Mouse (Mus musculus) ZHBTc4 (cell line): ENCODE measurements around the gene Tmem265.
A peak's percentile ranks its signal among the peaks of the same experiment; 100 is the strongest.

ENCODE experiments used
- DNase-seq: peaks from one replicate; pipeline ENCODE4 v3.0.0-alpha.2; 2011; ENCODE audit warnings: low read depth, low spot score

Gene Tmem265

DNA sequence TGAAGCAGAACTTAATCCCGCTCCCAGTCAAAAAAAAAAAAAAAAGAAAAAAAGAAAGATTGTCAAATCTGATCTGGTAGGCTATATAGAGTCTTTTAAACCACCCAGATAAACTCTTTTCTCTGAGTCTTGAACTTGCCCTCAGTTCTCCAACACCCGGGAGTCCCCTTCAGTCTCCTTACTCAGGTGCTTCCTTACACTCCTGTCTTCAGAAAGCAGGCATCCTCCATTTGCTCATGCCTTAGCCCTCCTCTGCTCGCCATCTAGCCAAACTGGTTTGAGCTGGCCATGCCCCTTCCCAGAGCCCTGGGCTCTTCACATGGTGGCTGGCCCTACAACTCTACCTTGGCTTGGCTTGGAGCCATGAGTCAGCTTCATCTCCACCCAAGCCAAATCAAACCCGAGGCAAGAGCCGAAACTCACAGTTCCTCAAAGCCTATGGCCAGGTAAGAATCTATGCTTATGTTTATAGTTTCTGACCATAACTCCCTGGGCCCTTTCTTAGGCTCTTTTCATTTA is at the start of gene Tmem265:
Tmem265 (plus strand) TSS at position 51 of the 519 bp plus-strand sequence.
- DNase-seq: peak; percentile 14

GRCm38 (mm10) chr7:127511808-127512230 is 49.4 kb upstream of the Tmem265 start, which contains the start of gene Srcap:
Gene Srcap, plus strand, starts transcription at chr7:127511983.
- DNase-seq: peak; percentile 99

DNA sequence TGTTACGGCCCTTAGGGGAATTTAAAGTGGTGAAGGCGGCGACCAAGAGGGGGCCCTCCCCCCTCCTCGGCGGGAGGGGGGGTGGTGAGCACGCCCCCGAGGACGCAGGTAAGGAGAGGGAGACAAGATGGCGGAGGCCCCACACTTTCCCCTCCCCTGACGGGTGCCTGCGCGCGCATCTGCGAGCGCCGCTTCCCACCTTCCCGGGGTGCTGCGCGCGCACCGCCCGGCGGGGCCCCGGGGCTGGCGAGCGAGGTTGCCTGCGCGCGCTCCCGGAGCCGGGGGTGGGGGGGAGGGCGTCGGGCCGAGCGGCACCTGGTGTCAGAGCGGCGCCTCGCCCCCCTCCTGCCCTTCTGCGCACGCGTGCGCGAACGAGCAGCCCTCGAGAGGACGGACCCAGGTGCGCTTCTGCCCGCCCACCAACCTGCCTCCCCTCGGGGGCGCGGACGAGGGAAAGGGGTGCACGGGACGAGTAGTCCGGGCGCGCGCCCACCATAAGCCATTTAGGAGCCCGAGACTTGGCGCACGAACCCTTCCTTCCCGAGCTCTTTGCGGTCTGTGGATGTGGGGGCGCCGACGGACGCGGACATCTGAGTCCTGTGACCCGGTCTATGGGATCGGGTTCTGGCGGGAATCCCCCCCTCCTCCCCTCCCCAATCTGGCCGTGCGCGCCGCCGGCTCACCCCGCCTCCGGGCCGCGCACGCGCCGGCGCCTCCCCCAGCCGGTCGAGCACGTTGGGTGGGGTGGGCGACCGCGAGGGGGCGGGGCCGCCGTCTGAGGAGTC is 48.8 kb upstream of the Tmem265 start:
- peak; percentile 96 for DNase-seq

GRCm38 (mm10) chr7:127513016-127513390 is 48.2 kb upstream of the Tmem265 start:
- DNase-seq: no peak

- peak; percentile 29 for DNase-seq
Observed at GRCm38 (mm10) chr7:127513781-127514180, 47.4 kb upstream of the Tmem265 start.

- peak; percentile 19 for DNase-seq
Observed at GRCm38 (mm10) chr7:127515846-127516245, 45.3 kb upstream of the Tmem265 start.

DNA sequence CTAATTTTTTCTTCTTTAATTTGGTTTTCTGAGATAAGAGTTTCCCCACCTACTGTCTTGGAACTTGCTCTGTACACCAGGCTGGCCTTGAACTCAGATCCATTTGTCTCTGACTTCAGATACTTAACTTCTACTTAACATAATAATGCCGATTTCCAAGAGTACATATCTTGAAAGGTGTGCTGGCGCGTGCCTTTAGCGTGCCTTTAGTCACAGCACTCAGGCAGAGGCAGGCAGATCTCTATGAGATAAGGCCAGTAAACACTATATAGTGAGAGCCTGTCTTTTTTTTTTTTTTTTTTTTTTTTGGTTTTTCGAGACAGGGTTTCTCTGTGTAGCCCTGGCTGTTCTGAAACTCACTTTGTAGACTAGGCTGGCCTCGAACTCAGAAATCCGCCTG is 44.8 kb upstream of the Tmem265 start:
- DNase-seq: peak; percentile 82

- no peak for DNase-seq
Observed at GRCm38 (mm10) chr7:127519284-127519683, 41.9 kb upstream of the Tmem265 start, which contains the start of gene Gm42715. Gene Gm42715, plus strand, starts transcription at chr7:127519584.

DNA sequence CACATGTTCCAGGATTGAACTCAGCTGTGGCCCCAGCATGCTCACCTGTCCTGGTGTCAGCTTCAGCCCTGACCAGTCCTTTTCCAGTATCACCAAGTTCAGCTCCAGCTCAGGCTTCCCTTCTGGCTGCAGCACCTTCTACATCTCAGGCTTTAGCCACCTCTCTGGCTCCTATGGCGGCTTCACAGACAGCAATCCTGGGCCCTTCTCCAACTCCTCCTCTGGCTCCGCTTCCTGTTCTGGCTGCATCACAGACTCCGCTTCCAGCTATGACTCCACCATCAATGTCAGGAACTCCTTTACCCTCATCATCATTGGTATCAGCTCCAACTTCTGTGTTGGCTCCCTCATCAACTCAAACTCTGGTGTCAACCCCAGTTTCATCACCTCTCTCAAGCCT is 19.5 kb upstream of the Tmem265 start:
- DNase-seq: no peak

DNA sequence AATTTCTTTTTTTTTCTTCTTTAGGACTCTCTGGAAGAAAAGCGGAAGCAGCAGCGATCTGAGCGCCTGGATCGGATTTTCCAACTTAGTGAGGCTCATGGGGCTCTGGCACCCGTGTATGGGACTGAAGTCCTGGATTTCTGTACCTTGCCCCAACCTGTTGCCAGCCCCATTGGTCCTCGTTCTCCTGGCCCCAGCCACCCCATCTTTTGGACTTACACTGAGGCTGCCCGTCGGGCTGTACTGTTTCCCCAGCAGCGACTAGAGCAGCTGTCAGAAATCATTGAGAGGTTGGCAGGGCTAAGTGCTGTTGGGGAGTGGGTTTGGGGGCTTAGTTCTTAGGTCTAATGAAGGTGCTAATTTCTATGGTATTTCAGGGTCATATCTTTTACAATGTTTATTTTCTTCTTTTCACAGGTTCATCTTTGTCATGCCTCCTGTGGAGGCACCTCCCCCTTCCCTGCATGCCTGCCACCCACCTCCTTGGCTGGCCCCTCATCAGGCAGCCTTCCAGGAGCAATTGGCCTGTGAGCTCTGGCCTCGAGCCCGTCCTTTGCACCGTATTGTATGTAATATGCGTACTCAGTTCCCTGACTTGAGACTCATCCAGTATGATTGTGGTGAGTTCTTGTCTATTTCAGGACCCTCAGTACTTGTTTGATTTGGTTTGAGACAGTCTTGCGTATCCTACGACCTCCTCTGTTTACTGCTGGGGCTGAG is 11.9 kb upstream of the Tmem265 start:
- DNase-seq: no peak

DNA sequence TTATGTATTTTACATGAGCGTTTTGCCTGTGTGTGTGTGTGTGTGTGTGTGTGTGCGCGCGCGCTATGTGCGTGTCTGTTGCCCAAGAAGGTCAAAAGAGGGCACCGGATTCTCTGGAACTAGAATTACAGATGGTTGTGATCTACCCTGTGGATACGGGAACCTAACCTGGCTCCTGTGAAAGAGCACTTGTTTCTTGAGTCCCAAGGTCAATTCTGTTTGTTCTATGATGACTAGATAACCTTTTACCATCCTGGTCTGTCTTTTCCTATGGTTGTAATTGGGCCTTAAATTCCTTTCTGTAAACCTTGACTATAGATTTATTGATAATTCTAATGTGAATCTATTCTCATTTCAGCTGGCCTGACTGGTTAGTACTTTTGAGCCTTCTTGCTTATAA is 9.6 kb upstream of the Tmem265 start:
- DNase-seq: no peak

DNA sequence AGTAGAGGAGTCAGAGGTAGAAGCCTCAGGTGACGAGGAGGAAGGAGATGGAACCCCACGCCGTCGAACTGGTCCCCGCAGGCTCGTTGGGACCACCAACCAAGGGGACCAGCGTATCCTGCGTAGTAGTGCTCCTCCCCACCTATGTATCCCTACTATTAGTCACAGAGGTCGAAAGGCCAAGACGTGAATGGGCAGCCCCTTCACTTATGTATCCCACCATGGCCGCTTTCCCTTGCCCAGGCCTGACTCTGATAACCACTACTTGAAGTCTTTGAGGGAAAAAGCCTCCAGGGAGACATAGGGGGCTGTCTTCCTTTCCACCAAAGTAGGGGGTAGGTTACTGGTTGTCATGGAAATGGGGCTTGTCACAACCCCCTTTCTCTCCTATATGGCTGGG is 610 bp upstream of the Tmem265 start:
- DNase-seq: peak; percentile 28

GRCm38 (mm10) chr7:127564381-127565150 is 3.4 kb downstream of the Tmem265 start:
- DNase-seq: peak; percentile 26

GRCm38 (mm10) chr7:127572895-127573471 is 11.8 kb downstream of the Tmem265 start, which contains the start of gene Phkg2:
Gene Phkg2, plus strand, starts transcription at chr7:127573340.
- peak; percentile 99 for DNase-seq

DNA sequence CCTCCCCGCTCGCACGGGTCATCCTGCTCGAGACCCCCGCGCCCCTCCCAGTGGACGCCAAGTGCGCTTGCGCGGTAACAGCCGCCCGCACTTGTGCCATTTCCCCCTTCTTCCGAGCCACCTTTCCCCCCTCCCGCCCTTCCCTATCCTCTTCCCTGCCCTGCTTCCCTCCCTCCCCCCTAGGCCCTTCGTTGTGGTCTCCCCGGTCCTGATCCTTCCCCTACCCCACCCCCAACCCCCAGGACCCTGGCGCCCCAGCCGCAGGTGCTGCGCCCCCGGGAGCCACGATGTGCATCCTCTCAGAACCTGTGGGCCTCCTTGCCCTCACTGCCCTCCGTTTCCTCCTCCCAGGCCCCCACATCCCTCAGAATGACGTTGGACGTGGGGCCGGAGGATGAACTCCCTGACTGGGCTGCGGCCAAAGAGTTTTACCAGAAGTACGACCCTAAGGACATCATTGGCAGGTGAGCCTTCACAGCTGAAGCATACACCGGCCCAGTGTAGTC is 12.4 kb downstream of the Tmem265 start:
- no peak for DNase-seq

DNA sequence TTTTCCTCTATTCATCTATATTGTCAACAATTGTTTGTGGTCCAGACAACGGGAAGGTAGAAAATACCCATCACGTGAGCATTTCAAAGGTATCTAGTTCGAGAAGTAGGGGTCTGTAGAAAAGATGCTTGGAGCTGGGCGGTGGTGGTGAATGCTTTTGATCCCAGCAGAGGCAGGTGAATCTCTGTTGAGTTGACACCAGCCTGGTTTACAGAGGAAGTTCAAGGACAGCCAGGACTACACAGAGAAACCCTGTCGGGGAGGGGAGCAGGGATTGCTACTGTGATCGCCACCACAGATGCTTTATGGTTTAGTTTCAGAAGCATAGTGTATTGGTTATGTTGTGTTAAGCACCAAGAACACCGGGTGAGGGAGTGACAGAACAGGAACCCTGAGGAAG is 12.9 kb downstream of the Tmem265 start:
- no peak for DNase-seq

- DNase-seq: no peak
Observed at GRCm38 (mm10) chr7:127583260-127583659, 22.1 kb downstream of the Tmem265 start.

- no peak for DNase-seq
Observed at GRCm38 (mm10) chr7:127585031-127585430, 23.8 kb downstream of the Tmem265 start.

DNA sequence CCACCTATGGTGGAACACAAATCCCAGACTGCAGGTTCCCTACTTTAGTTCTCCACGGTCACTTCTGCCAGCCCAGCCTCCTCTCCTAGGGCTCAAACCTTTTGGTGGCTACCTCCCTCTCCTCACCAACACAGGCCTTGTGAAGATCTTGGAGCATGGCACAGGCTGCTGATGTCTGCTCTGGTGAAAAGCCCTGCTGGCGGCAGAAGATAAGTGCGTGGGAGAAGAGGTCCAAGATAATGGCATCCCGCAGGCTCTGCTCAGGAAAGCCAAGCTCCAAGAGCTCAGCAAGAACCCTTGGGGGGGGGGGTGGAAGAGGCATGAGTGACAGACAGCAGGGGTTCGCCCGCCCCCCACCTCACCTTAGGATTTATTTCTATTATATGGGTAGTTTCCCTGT is 25.0 kb downstream of the Tmem265 start:
- no peak for DNase-seq

DNA sequence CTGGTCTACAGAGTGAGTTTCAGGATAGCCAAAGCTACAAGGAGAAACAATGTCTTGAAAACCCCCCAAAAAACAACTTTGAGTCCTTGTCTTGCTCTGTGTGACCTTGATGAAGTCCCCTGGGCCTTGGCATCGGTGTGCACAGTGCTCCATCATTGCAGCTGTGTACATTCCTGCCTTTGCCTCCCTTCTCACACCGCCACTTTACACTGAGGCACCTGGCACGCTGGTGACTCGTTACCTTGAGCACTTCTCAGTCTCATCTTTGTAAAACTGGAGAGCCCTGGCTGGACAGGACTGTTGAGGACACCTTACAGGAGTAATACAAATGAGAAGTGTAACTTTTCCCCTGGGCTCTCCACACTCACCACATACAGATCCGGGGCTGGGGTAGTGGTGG is 26.0 kb downstream of the Tmem265 start:
- no peak for DNase-seq
